Mouse (Mus musculus) limb, embryonic 15.5 days (tissue): Measurements from ENCODE around the gene Smg6. TPM values are rescaled to one million over a fixed set of nuclear protein-coding genes. Genes with fewer than 3 reads are reported as not detected.
A peak's percentile ranks its signal among the peaks of the same experiment; 100 is the strongest.

Experiments
- microRNA counts: library from miRNA; unstranded; fragments of <30 nt; microRNA quantifications from one replicate; lab custom pipeline; 2016
- microRNA-seq: library from miRNA; unstranded; fragments of <30 nt; microRNA quantifications from one replicate; pipeline ENCODE4, GENCODE M21; 2016
- polyA plus RNA-seq: library from polyadenylated mRNA; unstranded; fragments of >200 nt; fragmentation: Nextera tagmentation; extraction: Ambion mirVana; gene quantifications from 2 replicates; pipeline ENCODE4 v1.2.1, GENCODE M21; 2015

Smg6 gene
- polyA plus RNA-seq, 1 experiment from 2014 or later = 17.6 TPM

MicroRNAs within 50 kb of the gene (microRNA counts, 519-probe panel; counts per million panel counts)
- 2,485 counts per million, percentile 51 among the panel's probes with 10 or more counts for microRNA mmu-miR-132 (lab: Ali Mortazavi, UCI)
- not detected for microRNA mmu-miR-212 (lab: Ali Mortazavi, UCI)

Small RNA genes within 50 kb of the gene (microRNA-seq; reads per million reads assigned to microRNA genes)
- gene Mir132 (182 reads per million, percentile 57 among the genes with 10 or more reads in this experiment), gene Mir212 (14.7 reads per million, percentile 30 among the genes with 10 or more reads in this experiment)

Other genes with a start within 250 kb of the Smg6 start
- 44.7 and 46.2 TPM in 2 replicates for gene Pafah1b1, start 201.2 kb upstream of the Smg6 start, polyA plus RNA-seq
- 47.3 and 49.0 TPM in 2 replicates for gene Mettl16, start 155.0 kb upstream of the Smg6 start, polyA plus RNA-seq
- gene Mnt, start 94.9 kb upstream of the Smg6 start, polyA plus RNA-seq = 5.1 and 5.4 TPM in 2 replicates
- gene Sgsm2, start 28.8 kb upstream of the Smg6 start, polyA plus RNA-seq = 5.8 and 6.6 TPM in 2 replicates
- 45.4 and 46.6 TPM in 2 replicates for gene Tsr1, start 27.8 kb upstream of the Smg6 start, polyA plus RNA-seq
- gene Srr, start 125 bp downstream of the Smg6 start, polyA plus RNA-seq = 29.1 and 29.4 TPM in 2 replicates
- 17.2 and 21.2 TPM in 2 replicates for gene Hic1, start 243.7 kb downstream of the Smg6 start, polyA plus RNA-seq